Mouse (Mus musculus): ENCODE data around the gene Mycbpap. TPM values are rescaled to one million over a fixed set of nuclear protein-coding genes. Genes with fewer than 3 reads are reported as not detected.

Gene Mycbpap
- polyA plus RNA-seq, 1 experiment from 2014 or later = 1.9 TPM

- Histone ChIP-seq H3K4me3 (replicated peaks) (no peak overlapping the region), H3K4me2 (no peak overlapping the region), H3K27me3 (replicated peaks) (no peaks in the 10 kb centered on the region), H3K36me3 (no peaks in the 10 kb centered on the region), H3K9ac (no peak overlapping the region), H3K4me1 (0 out of 2 replicates have a peak, but pooled peaks cover 6% of the 10 kb centered on the region), H3K9me3 (no peaks in the 10 kb centered on the region), H3K27ac (peak overlapping the region; percentile 54; the same call in 1 of the 2 replicates)
- ATAC-seq (ENCODE audit: insufficient read depth, low FRiP score, low read depth) = peak; percentile 36; the same call in 1 of the 2 replicates
- WGBS = 44% methylated on average over 9 of the region's 9 CpGs
These were observed 4.8 kb upstream of the Mycbpap start for GRCm38 (mm10) chr11:94526171-94526879.

DNA sequence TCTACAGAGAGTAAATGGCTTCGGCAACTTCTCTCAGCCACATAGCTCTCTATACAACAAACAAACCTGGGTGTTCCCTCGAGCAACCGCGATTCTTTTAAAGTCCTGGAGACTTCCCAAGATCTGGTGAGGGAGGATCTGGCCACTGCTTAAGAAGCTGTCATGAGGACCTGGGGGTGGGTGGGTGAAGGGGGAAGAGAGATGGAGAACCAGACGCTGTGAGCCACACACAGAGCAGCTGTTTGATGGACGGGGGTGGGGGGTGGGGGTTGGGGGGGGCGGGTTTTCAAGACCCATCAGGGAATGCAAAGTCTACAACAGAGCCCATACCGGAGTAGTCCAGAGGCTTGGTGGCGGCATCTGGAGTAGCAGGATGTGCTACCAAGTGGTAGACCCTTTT, 8.1 kb downstream of the Mycbpap start:
- H3K36me3 ChIP-seq = no peaks in the 10 kb centered on the region
- no peaks in the 10 kb centered on the region for H3K9me3 ChIP-seq
- WGBS = 34% methylated on average over 9 of the region's 9 CpGs
- no peaks in the 10 kb centered on the region for H3K27me3 ChIP-seq (replicated peaks)
- no peak overlapping the region for H3K4me2 ChIP-seq
- 0 out of 2 replicates have a peak, but pooled peaks cover 2% of the 10 kb centered on the region for H3K4me1 ChIP-seq
- no peak overlapping the region for H3K27ac ChIP-seq
- no peak overlapping the region for H3K9ac ChIP-seq
- H3K4me3 ChIP-seq (replicated peaks) = no peak overlapping the region
- peak; percentile 39; the same call in 1 of the 2 replicates for ATAC-seq (ENCODE audit: insufficient read depth, low FRiP score, low read depth)

GRCm38 (mm10) chr11:94508976-94509375, 12.6 kb downstream of the Mycbpap start:
- Histone ChIP-seq H3K27ac (no peak overlapping the region), H3K27me3 (replicated peaks) (no peaks in the 10 kb centered on the region), H3K4me1 (0 out of 2 replicates have a peak, but pooled peaks cover 2% of the 10 kb centered on the region), H3K36me3 (no peaks in the 10 kb centered on the region), H3K9me3 (no peaks in the 10 kb centered on the region), H3K9ac (no peak overlapping the region), H3K4me2 (no peak overlapping the region), H3K4me3 (replicated peaks) (no peak overlapping the region)
- 78% methylated on average over 10 of the region's 10 CpGs for WGBS
- no peak for ATAC-seq (ENCODE audit: insufficient read depth, low FRiP score, low read depth)

DNA sequence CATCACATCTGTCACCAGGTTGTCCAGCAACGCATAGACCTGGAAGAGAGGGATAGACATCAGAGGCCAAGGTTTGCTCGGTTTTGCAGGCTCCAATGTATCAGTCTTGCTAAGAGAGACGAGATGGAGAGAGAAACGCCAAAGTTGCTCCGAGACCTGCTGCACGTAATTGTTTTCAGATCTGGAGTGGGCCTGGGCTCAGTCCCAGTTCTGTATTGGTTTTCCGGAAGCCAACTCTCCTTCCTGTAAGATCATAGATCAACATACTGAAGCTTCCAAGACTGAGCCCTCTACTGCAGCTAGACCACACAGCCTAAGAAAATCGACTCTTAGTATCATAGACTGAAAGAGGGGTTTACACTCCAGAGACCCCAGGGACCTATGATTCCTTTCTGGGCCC, 20.1 kb downstream of the Mycbpap start:
- Histone ChIP-seq H3K36me3 (no peaks in the 10 kb centered on the region), H3K9me3 (no peaks in the 10 kb centered on the region), H3K4me3 (replicated peaks) (no peak overlapping the region), H3K4me2 (no peak overlapping the region), H3K27me3 (replicated peaks) (no peaks in the 10 kb centered on the region), H3K9ac (no peak overlapping the region), H3K4me1 (peaks cover 19% of the 10 kb centered on the region), H3K27ac (no peak overlapping the region)
- no peak for ATAC-seq (ENCODE audit: insufficient read depth, low FRiP score, low read depth)
- 85% methylated on average over 8 of the region's 8 CpGs for WGBS

DNA sequence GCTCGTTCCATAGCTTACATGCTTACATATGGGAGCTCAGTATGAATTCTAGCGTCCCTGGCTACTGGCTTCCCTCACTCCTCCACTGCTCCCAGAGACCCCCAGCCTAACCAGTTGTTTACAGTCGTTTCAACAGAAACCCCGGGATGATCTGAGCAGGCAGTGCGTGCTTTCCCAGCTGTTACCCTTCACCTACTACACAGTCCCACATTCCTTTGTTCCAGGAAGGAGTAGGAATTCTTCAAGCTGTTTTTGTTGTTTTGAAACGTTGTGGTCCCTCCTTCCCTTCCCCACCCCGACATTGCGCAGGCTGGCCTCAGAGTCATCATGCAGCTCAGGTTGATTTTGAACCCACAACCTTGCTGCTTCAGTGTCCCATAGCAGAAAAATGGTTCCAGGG, 21.2 kb downstream of the Mycbpap start:
- Histone ChIP-seq H3K27ac (peak overlapping the region; percentile 71), H3K9me3 (no peaks in the 10 kb centered on the region), H3K36me3 (no peaks in the 10 kb centered on the region), H3K27me3 (replicated peaks) (no peaks in the 10 kb centered on the region), H3K4me2 (peak overlapping the region; percentile 60), H3K4me3 (replicated peaks) (peak overlapping the region; percentile 44), H3K9ac (no peak overlapping the region), H3K4me1 (peaks cover 19% of the 10 kb centered on the region)
- 14% methylated on average over 8 of the region's 8 CpGs for whole genome bisulfite sequencing
- ATAC-seq (ENCODE audit: insufficient read depth, low FRiP score, low read depth) = no peak

DNA sequence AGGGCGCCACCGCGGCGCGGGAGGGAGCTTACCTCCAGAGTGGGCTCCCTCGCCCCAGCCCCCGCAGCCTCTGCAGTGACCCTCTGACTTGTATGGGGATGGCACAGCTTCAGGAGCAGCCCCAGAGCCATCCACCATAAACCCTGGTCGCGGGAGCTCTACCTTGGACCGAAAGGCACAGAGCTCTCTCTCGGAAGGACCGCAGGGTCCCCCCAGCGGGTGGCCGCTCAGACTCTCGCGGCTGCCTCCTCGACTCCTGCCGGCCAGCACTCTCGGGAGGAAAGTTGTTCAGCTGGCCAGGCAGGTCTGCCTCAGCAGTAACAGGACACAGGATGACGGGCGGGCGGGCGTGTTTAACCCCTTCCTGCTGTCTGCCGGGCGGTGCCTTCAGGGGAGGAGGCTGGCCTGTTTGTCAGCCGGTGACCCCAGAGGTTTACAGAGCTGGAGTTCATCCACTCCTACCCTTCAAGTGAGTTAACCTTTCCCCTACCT, 21.8 kb downstream of the Mycbpap start, which contains the start of gene Epn3:
Gene Epn3, minus strand, starts transcription at position 314 of the 492 bp plus-strand sequence.
- Histone ChIP-seq H3K27me3 (replicated peaks) (no peaks in the 10 kb centered on the region), H3K36me3 (no peaks in the 10 kb centered on the region), H3K9ac (no peak within 1 kb of the TSS; the same call in 1 of the 2 replicates), H3K4me2 (peak within 1 kb of the TSS; percentile 60), H3K4me1 (peaks cover 19% of the 10 kb centered on the region), H3K9me3 (no peaks in the 10 kb centered on the region), H3K4me3 (replicated peaks) (peak within 1 kb of the TSS; percentile 44), H3K27ac (peak within 1 kb of the TSS; percentile 90)
- under 1% methylated on average over 26 of the region's 26 CpGs for whole genome bisulfite sequencing
- peak; percentile 77 for ATAC-seq (ENCODE audit: insufficient read depth, low FRiP score, low read depth)

- Histone ChIP-seq H3K4me2 (peak overlapping the region; percentile 60), H3K36me3 (no peaks in the 10 kb centered on the region; the same call in 1 of the 2 replicates), H3K9me3 (no peaks in the 10 kb centered on the region), H3K4me1 (peaks cover 19% of the 10 kb centered on the region), H3K27ac (peak overlapping the region; percentile 90), H3K4me3 (replicated peaks) (peak overlapping the region; percentile 44), H3K9ac (no peak overlapping the region), H3K27me3 (replicated peaks) (no peaks in the 10 kb centered on the region)
- 6% methylated on average over 2 of the region's 2 CpGs for WGBS
- ATAC-seq (ENCODE audit: insufficient read depth, low FRiP score, low read depth) = no peak
These were observed 22.5 kb downstream of the Mycbpap start for GRCm38 (mm10) chr11:94499035-94499434.

- peak; percentile 79 for ATAC-seq (ENCODE audit: insufficient read depth, low FRiP score, low read depth)
- Histone ChIP-seq H3K27me3 (replicated peaks) (no peaks in the 10 kb centered on the region), H3K4me1 (peaks cover 19% of the 10 kb centered on the region), H3K9me3 (no peaks in the 10 kb centered on the region), H3K27ac (peak overlapping the region; percentile 90), H3K4me2 (peak overlapping the region; percentile 60), H3K9ac (no peak overlapping the region), H3K36me3 (no peaks in the 10 kb centered on the region; the same call in 1 of the 2 replicates), H3K4me3 (replicated peaks) (peak overlapping the region; percentile 44)
- WGBS = 21% methylated on average over 19 of the region's 19 CpGs
These were observed 23.2 kb downstream of the Mycbpap start for GRCm38 (mm10) chr11:94498093-94498996.

DNA sequence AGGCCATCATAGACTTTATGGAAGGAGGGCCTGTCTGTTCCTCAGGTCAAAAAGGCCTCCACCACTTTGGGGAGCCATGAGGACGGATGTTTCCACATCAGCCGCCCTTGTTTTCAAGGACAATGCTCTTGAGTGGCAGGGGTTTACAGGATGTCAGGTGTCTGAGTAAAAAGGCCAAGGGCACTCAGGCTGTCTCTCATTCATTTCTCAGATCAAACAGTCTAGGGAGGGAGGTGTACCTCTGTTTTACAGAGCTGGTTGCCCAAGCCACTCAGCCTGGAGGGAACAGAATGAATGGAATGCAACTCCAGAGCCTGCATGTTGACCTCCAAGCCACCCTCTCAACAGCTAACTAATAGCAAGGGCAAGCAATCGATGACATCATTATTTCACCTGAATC, 26.1 kb downstream of the Mycbpap start:
- 69% methylated on average over 3 of the region's 3 CpGs for WGBS
- Histone ChIP-seq H3K27me3 (replicated peaks) (no peaks in the 10 kb centered on the region), H3K4me2 (no peak overlapping the region), H3K4me1 (peaks cover 28% of the 10 kb centered on the region), H3K27ac (no peak overlapping the region), H3K9me3 (no peaks in the 10 kb centered on the region), H3K9ac (no peak overlapping the region), H3K36me3 (no peaks in the 10 kb centered on the region; the same call in 1 of the 2 replicates), H3K4me3 (replicated peaks) (no peak overlapping the region)
- no peak for ATAC-seq (ENCODE audit: insufficient read depth, low FRiP score, low read depth)

DNA sequence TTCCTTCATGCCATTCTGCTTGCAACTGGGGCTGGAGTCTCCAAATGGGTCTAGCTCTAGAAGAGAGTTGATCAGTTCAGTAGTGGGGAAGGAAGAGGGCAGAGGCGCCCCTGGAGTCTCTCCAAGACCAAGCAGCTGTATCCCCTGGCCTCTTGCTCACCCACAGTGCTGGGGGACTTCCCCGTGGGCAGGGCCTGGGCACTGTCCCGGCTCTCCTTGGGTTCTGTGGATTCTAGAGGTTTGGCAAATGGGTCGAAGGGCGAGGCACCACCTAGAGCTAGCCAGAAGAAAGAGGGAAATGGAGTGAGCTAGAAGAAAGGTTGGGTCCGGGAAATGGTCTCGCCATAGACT, 29.8 kb downstream of the Mycbpap start:
- H3K36me3 ChIP-seq = no peaks in the 10 kb centered on the region; the same call in 1 of the 2 replicates
- WGBS = 64% methylated on average over 7 of the region's 7 CpGs
- no peak for ATAC-seq (ENCODE audit: insufficient read depth, low FRiP score, low read depth)
- no peaks in the 10 kb centered on the region; the same call in 1 of the 2 replicates for H3K27me3 ChIP-seq (replicated peaks)
- peak overlapping the region; percentile 80 for H3K4me2 ChIP-seq
- no peaks in the 10 kb centered on the region for H3K9me3 ChIP-seq
- H3K4me1 ChIP-seq = peaks cover 11% of the 10 kb centered on the region; the same call in 1 of the 2 replicates
- H3K9ac ChIP-seq = no peak overlapping the region
- peak overlapping the region; percentile 46; the same call in 1 of the 2 replicates for H3K4me3 ChIP-seq (replicated peaks)
- no peak overlapping the region for H3K27ac ChIP-seq

GRCm38 (mm10) chr11:94491035-94491748, 30.4 kb downstream of the Mycbpap start:
- Histone ChIP-seq H3K36me3 (no peaks in the 10 kb centered on the region; the same call in 1 of the 2 replicates), H3K27ac (no peak overlapping the region), H3K4me3 (replicated peaks) (peak overlapping the region; percentile 46), H3K9me3 (no peaks in the 10 kb centered on the region), H3K27me3 (replicated peaks) (no peaks in the 10 kb centered on the region; the same call in 1 of the 2 replicates), H3K4me1 (peaks cover 11% of the 10 kb centered on the region; the same call in 1 of the 2 replicates), H3K9ac (no peak overlapping the region), H3K4me2 (peak overlapping the region; percentile 80)
- ATAC-seq (ENCODE audit: insufficient read depth, low FRiP score, low read depth) = 0 out of 2 replicates have a peak, but pooled peaks have one; percentile 32
- WGBS = 11% methylated on average over 50 of the region's 55 CpGs
